Mouse (Mus musculus): ENCODE measurements at regions not wholly inside any gene's neighbourhood (a gene's known extent, or its start where the extent isn't known, plus 50 kb on each side); places are given as distances from the start of the nearest gene placed in this dataset.

GRCm38 (mm10) chr10:8969016-8969415 lies 83.1 kb upstream of the Sash1 start:
- 53% methylated on average over 5 of the region's 5 CpGs for WGBS
- no peak for ATAC-seq (ENCODE audit: borderline replicate concordance, extremely low read depth, low FRiP score, low TSS enrichment)
- Histone ChIP-seq H3K4me1 (peaks cover 26% of the 10 kb centered on the region), H3K4me2 (no peak overlapping the region), H3K4me3 (no peak overlapping the region), H3K9ac (no peak overlapping the region), H3K27me3 (no peaks in the 10 kb centered on the region), H3K36me3 (no peaks in the 10 kb centered on the region), H3K9me3 (no peaks in the 10 kb centered on the region), H3K27ac (peak overlapping the region; percentile 62; the same call in 1 of the 2 replicates)

- H3K9me3 ChIP-seq: no peaks in the 10 kb centered on the region
- H3K36me3 ChIP-seq: no peaks in the 10 kb centered on the region
- H3K27ac ChIP-seq: peak overlapping the region; percentile 62
- 22% methylated on average over 8 of the region's 8 CpGs for WGBS
- H3K4me1 ChIP-seq: peaks cover 21% of the 10 kb centered on the region
- H3K4me2 ChIP-seq: 0 out of 2 replicates have a peak overlapping the region, but pooled peaks have one; percentile 8
- H3K27me3 ChIP-seq: no peaks in the 10 kb centered on the region
- no peak overlapping the region; the same call in 1 of the 2 replicates for H3K9ac ChIP-seq
- peak; percentile 66; the same call in 1 of the 2 replicates for ATAC-seq (ENCODE audit: borderline replicate concordance, extremely low read depth, low FRiP score, low TSS enrichment)
- no peak overlapping the region for H3K4me3 ChIP-seq
Observed at GRCm38 (mm10) chr10:8968276-8968923, 82.5 kb upstream of the Sash1 start.

GRCm38 (mm10) chr10:8962921-8963320 lies 77.1 kb upstream of the Sash1 start:
- Histone ChIP-seq H3K36me3 (no peaks in the 10 kb centered on the region), H3K4me3 (no peak overlapping the region), H3K27me3 (no peaks in the 10 kb centered on the region), H3K4me1 (0 out of 2 replicates have a peak, but pooled peaks cover under 1% of the 10 kb centered on the region), H3K9ac (no peak overlapping the region), H3K4me2 (no peak overlapping the region), H3K27ac (no peak overlapping the region), H3K9me3 (no peaks in the 10 kb centered on the region)
- 67% methylated on average over 5 of the region's 5 CpGs for WGBS
- no peak for ATAC-seq (ENCODE audit: borderline replicate concordance, extremely low read depth, low FRiP score, low TSS enrichment)

GRCm38 (mm10) chr10:8960964-8961675 lies 75.2 kb upstream of the Sash1 start:
- no peak overlapping the region for H3K4me3 ChIP-seq
- no peak overlapping the region for H3K4me2 ChIP-seq
- ATAC-seq (ENCODE audit: borderline replicate concordance, extremely low read depth, low FRiP score, low TSS enrichment): no peak
- no peaks in the 10 kb centered on the region for H3K27me3 ChIP-seq
- WGBS: 70% methylated on average over 10 of the region's 10 CpGs
- H3K36me3 ChIP-seq: no peaks in the 10 kb centered on the region
- no peak overlapping the region for H3K9ac ChIP-seq
- no peaks in the 10 kb centered on the region for H3K9me3 ChIP-seq
- H3K4me1 ChIP-seq: no peaks in the 10 kb centered on the region
- no peak overlapping the region for H3K27ac ChIP-seq

- no peaks in the 10 kb centered on the region for H3K36me3 ChIP-seq
- ATAC-seq (ENCODE audit: borderline replicate concordance, extremely low read depth, low FRiP score, low TSS enrichment): no peak
- WGBS: 89% methylated on average over 9 of the region's 9 CpGs
Observed at GRCm38 (mm10) chr10:8960275-8960960, 74.5 kb upstream of the Sash1 start.

GRCm38 (mm10) chr10:8955499-8956211 lies 69.8 kb upstream of the Sash1 start:
- Histone ChIP-seq H3K9me3 (no peaks in the 10 kb centered on the region), H3K9ac (no peak overlapping the region), H3K4me2 (no peak overlapping the region), H3K36me3 (no peaks in the 10 kb centered on the region), H3K4me1 (peaks cover 15% of the 10 kb centered on the region), H3K27ac (no peak overlapping the region), H3K27me3 (no peaks in the 10 kb centered on the region), H3K4me3 (no peak overlapping the region)
- ATAC-seq (ENCODE audit: borderline replicate concordance, extremely low read depth, low FRiP score, low TSS enrichment): no peak
- WGBS: 47% methylated on average over 6 of the region's 6 CpGs

More at GRCm38 (mm10) chr10:8960275-8960960, 74.5 kb upstream of the Sash1 start:
- Histone ChIP-seq H3K4me2 (no peak overlapping the region), H3K4me1 (peaks cover 6% of the 10 kb centered on the region; the same call in 1 of the 2 replicates), H3K27me3 (no peaks in the 10 kb centered on the region), H3K9ac (no peak overlapping the region), H3K9me3 (no peaks in the 10 kb centered on the region), H3K4me3 (no peak overlapping the region), H3K27ac (no peak overlapping the region)

GRCm38 (mm10) chr10:8954003-8954402 lies 68.1 kb upstream of the Sash1 start:
- H3K9ac ChIP-seq: no peak overlapping the region
- H3K27ac ChIP-seq: no peak overlapping the region
- ATAC-seq (ENCODE audit: borderline replicate concordance, extremely low read depth, low FRiP score, low TSS enrichment): no peak
- no peak overlapping the region for H3K4me2 ChIP-seq
- H3K4me3 ChIP-seq: no peak overlapping the region
- peaks cover 15% of the 10 kb centered on the region for H3K4me1 ChIP-seq
- H3K9me3 ChIP-seq: no peaks in the 10 kb centered on the region
- H3K27me3 ChIP-seq: no peaks in the 10 kb centered on the region
- WGBS: 84% methylated on average over 4 of the region's 4 CpGs
- no peaks in the 10 kb centered on the region for H3K36me3 ChIP-seq

- no peak overlapping the region for H3K4me2 ChIP-seq
- no peaks in the 10 kb centered on the region for H3K9me3 ChIP-seq
- no peaks in the 10 kb centered on the region for H3K36me3 ChIP-seq
- H3K9ac ChIP-seq: no peak overlapping the region
- no peaks in the 10 kb centered on the region for H3K27me3 ChIP-seq
- H3K27ac ChIP-seq: no peak overlapping the region
- no peak for ATAC-seq (ENCODE audit: borderline replicate concordance, extremely low read depth, low FRiP score, low TSS enrichment)
- H3K4me3 ChIP-seq: no peak overlapping the region
- 74% methylated on average over 5 of the region's 5 CpGs for whole genome bisulfite sequencing
- peaks cover 15% of the 10 kb centered on the region for H3K4me1 ChIP-seq
Observed at GRCm38 (mm10) chr10:8952922-8953321, 67.1 kb upstream of the Sash1 start.

GRCm38 (mm10) chr10:8951937-8952336 lies 66.1 kb upstream of the Sash1 start:
- no peaks in the 10 kb centered on the region for H3K27me3 ChIP-seq
- no peak overlapping the region for H3K27ac ChIP-seq
- H3K4me2 ChIP-seq: no peak overlapping the region
- H3K4me1 ChIP-seq: peaks cover 15% of the 10 kb centered on the region
- no peaks in the 10 kb centered on the region for H3K36me3 ChIP-seq
- H3K9me3 ChIP-seq: no peaks in the 10 kb centered on the region
- no peak overlapping the region for H3K4me3 ChIP-seq
- WGBS: 89% methylated on average over 3 of the region's 3 CpGs
- no peak overlapping the region for H3K9ac ChIP-seq
- no peak for ATAC-seq (ENCODE audit: borderline replicate concordance, extremely low read depth, low FRiP score, low TSS enrichment)

GRCm38 (mm10) chr10:8951236-8951825 lies 65.5 kb upstream of the Sash1 start:
- H3K36me3 ChIP-seq: no peaks in the 10 kb centered on the region
- H3K4me2 ChIP-seq: no peak overlapping the region
- H3K9ac ChIP-seq: no peak overlapping the region
- peaks cover 15% of the 10 kb centered on the region for H3K4me1 ChIP-seq
- H3K27me3 ChIP-seq: no peaks in the 10 kb centered on the region
- no peak for ATAC-seq (ENCODE audit: borderline replicate concordance, extremely low read depth, low FRiP score, low TSS enrichment)
- H3K9me3 ChIP-seq: no peaks in the 10 kb centered on the region
- no peak overlapping the region for H3K4me3 ChIP-seq
- 66% methylated on average over 10 of the region's 10 CpGs for WGBS
- no peak overlapping the region for H3K27ac ChIP-seq

- peaks cover 19% of the 10 kb centered on the region for H3K4me1 ChIP-seq
- no peaks in the 10 kb centered on the region for H3K36me3 ChIP-seq
- no peak overlapping the region for H3K9ac ChIP-seq
- 63% methylated on average over 3 of the region's 3 CpGs for WGBS
- ATAC-seq (ENCODE audit: borderline replicate concordance, extremely low read depth, low FRiP score, low TSS enrichment): no peak
- H3K27ac ChIP-seq: no peak overlapping the region
- H3K4me3 ChIP-seq: no peak overlapping the region
- no peaks in the 10 kb centered on the region for H3K9me3 ChIP-seq
- no peaks in the 10 kb centered on the region for H3K27me3 ChIP-seq
- no peak overlapping the region for H3K4me2 ChIP-seq
Observed at GRCm38 (mm10) chr10:8948227-8948626, 62.4 kb upstream of the Sash1 start.
